Mouse (Mus musculus) spleen, postnatal 10 days (tissue): ENCODE results near the gene Dhrs2.
A peak's percentile ranks its signal among the peaks of the same experiment; 100 is the strongest.

Experiments used
- DNase-seq, 2 experiments: peaks; one replicate each; pipeline ENCODE4 v3.0.0; 2021 to 2022; ENCODE audit warnings: low spot score in 2 of 2

Gene Dhrs2

GRCm38 (mm10) chr14:55221707-55222106 lies at the start of gene Dhrs2:
Dhrs2 (plus strand) TSS chr14:55222007.
- DNase-seq: no peak

GRCm38 (mm10) chr14:55174164-55174563 lies 47.6 kb upstream of the Dhrs2 start:
- DNase-seq: no peak

GRCm38 (mm10) chr14:55177274-55177673 lies 44.5 kb upstream of the Dhrs2 start:
- peak in 1 of 2 experiments; percentile 65 for DNase-seq

DNA sequence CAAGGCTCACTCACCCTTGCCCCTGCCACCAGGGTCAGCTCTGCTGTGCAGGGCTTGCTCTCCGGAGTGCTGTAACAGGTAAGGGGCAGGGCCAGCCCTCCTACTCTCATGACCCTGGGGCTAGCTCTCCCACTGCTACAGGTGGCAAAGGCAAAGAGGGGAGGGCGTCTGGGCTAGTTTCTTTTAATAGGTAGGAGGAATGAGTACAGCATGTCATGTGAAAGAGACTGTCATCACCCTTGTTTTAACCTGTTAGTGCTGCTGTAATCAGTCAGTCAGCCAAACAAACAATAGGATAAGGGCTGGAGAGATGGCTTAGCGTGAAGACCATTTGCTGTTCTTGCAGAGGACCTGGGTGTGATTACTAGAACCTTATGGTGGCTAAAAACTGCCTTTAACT lies 40.9 kb upstream of the Dhrs2 start:
- no peak for DNase-seq

DNA sequence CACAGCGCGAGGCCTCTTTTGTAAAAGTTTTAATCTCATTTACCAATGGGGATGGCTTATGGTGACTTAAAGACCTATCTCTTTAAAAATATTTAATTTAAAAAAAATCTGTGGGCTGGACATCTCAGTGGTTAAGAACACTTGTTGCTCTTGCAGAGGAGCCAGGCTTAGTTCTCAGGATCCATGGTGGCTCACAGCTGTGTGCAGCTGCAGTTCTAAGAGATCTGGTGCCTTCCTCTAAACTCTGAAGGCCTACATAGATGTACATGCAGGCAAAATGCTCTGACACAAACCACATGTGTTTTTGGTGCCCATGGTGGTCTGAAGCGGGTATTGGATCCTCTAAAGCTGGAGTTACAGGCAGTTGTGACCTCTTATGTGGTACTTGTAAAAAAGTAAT lies 38.6 kb upstream of the Dhrs2 start:
- no peak for DNase-seq

GRCm38 (mm10) chr14:55184640-55185145 lies 37.1 kb upstream of the Dhrs2 start:
- no peak for DNase-seq

DNA sequence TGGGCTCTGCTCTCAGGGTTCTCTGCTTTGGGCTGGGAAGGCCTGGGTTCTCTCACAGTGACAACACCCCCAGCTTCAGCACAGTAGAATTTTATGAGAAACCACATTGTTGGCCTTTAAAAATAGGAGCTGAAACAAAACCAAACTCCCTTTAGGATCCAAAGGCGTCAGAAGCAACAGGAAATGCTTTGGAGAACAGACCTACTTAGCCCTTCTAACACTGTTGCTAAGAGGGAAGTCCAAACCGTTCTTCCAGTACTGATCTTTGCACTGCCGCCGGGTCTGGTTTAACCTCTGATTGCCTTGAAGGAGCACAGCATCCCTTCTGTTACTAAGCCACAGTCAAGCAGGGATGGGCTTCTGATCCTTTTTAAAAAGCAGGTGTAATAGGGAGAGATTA lies 33.3 kb upstream of the Dhrs2 start:
- no peak for DNase-seq

DNA sequence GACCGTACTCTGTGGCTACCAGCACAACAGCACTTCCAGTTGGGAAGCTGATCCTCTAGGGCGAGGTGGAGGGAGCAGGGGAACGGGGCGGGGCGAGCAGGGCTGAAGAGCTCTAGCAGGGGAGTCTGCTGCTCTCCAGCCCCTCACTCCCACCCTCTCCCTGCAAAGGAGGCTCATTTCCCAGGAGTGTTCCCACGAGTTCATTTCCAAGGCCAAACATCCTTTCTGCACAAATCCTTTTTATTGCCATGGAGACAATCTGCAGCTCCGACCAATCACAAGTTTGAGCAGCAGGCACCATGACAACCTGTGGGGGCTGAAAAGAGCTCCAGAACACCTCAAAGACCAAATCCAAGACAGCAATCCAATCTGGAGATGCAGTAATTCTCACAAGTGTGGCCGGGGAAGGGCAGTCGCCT lies 32.4 kb upstream of the Dhrs2 start:
- no peak for DNase-seq

GRCm38 (mm10) chr14:55193354-55193753 lies 28.5 kb upstream of the Dhrs2 start:
- no peak for DNase-seq

DNA sequence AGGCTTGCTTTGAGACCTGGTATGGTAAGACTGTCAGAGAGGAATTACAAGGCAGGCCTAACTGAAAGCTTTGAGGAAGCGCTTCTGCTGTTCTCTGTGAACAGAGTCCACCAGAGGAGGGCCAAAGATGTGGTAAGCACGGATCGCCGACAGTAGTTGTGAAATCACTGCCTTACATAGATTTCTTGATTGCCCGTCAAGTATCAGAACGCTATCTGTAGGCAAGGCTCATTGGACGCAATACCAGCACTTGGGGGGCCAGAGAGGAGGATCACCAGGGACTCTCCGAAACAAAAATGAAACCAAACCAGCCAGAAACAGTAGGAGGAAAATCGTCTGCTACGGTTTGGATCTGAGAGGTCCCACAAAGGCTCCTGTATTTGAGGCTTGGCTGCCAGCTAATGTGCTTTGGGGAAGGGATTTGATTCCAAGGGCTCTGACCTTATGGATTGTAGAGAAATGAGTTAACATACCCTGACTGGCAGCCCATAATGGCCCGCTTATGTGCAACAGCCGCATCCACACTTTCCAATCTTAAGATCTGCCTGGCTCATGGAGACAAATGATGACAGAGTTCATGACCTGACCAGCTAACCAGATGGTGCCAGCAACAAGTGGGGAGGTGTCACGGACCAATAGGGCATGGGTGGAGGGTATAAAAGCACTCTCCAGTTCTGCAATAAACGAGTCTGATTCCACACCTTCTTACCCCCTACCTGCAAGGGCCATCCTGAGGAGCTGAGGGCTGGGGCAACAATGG lies 27.8 kb upstream of the Dhrs2 start:
- peak; percentile 8 to 41 for DNase-seq

DNA sequence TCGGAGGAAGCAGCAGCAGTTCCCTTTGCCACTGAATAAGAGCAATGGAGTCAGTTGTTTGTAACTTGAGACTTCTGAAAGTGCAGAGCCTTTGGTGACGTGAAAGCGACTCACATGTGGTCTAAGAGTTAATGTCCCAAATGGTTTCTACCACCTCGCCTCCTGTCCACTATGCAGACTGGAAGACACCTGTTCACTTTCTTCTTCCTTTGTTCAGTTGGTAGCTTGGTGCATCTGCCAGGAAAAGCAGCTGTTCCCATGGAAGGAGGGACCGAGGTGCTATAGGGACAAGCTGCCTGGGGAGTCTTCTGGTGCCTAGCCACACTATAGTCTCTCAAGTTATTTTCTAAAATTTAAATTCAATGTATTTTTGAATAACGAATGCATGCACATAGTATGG lies 27.0 kb upstream of the Dhrs2 start:
- no peak for DNase-seq

DNA sequence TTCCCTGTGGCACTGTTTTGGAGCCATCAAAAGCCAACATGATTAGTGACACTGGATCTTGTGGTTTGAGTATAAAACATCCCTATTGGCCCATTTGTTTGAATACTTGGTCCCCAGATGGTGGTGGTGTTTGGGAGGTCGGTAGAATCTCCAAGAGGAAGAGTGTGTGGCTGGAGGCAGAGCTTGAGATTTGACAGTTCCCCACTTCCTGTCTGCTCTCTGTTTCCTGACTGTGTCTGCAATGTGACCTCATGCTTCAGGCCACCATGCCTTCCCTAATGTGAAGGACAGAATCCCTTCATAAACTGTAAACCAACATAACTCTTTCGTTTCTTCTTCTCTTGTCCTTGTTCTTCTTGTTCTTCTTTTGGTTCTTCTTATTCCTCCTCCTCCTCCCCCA lies 24.7 kb upstream of the Dhrs2 start:
- no peak for DNase-seq

GRCm38 (mm10) chr14:55198187-55198586 lies 23.6 kb upstream of the Dhrs2 start:
- no peak for DNase-seq

DNA sequence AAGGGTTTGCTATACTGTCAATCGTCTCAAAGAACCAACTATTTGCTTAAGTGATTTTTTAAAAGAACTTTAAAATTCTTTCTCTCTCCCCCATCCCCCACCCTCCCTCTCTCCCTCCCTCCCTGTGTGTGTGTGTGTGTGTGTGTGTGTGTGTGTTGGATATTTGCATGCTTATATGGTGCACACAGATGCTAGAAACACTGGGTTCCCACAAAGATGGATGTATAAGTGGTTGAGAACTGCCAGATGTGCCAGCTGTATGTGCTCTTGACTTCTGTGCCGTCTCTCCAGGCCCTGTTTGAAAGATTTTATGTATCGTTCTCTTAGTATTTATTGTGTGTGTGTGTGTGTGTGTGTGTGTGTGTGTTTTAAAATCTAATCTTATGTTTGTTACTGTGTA lies 17.3 kb upstream of the Dhrs2 start:
- DNase-seq: no peak

GRCm38 (mm10) chr14:55205045-55205750 lies 16.6 kb upstream of the Dhrs2 start:
- DNase-seq: no peak

DNA sequence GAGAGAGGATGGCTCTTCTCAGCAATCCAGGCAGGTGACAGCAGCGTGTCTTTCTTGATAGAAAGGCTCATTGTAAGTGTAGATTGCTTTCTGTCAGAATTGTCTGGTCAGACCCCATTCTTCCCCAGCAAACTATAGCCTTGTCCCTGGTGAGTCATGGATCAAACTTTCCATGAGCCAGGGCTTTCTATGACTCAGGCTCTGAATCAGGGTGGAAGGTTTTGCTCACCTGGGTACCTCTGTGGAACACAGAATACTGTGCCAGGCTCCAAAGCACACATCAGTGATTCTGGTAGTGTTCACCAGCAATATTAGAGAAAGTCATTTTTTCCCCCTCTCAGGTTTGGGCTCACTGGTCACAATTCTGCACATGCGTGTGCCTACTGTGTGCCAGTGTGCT lies 13.5 kb upstream of the Dhrs2 start:
- DNase-seq: no peak

DNA sequence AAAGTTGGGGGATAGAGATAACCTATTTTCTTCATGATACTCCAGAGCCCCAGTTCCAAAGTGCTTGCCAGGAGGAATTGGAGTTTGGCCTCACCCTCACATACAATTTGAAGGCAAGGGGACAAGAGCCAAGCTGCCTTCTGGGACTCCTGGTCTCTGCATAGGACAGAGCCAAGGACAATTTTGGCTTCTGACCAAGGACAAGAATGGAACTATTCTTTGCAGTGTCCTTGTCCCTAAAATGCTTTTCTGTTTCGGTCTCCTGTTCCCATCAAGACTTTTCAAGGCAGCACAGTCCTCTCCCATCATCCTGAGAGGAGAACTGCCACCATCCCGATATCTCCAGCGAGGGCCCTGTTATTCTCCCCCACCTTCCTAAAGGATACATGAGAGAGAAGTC lies 8.2 kb upstream of the Dhrs2 start:
- DNase-seq: no peak

DNA sequence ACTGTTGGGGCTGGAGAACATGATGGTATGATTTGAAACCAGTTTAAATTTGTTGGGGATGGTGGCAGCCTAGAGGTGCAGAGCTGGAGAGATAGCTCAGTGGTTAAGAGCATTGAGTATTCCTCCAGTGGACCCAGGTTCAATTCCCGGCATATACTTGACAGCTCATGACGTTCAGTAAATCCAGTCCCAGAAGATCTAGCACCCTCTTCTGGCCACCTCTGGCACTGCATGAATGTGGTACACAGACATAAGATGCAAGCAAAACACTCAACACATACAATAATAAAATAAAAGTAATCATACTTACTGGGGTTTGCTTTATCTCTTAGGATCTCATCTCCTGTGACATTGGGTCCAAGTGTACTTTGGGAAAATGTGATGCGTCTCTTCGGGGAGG lies 7.3 kb upstream of the Dhrs2 start:
- peak; percentile 40 to 72 for DNase-seq

DNA sequence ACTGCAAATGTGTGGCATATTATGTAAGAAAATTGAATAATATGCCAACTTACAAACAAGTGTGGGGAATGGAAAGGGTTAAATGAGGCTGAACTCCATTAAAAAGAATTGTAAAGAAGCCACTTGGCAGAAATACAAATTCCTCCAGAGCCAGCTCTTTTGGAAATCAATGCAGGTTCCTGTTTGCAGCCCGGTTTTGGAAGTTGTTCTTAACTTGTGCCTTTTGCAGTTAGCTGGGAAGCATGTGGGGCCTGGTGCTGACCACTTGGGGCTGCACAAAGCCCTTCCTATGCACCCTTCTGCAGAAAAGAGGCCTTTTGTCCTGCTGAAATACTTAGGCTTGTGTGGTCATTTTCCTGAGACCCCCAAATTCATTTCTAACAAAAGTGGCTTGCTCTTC lies 1.4 kb downstream of the Dhrs2 start:
- DNase-seq: no peak

GRCm38 (mm10) chr14:55234639-55235038 lies 12.8 kb downstream of the Dhrs2 start:
- DNase-seq: no peak

- no peak for DNase-seq
Measured at GRCm38 (mm10) chr14:55236685-55237084, 14.9 kb downstream of the Dhrs2 start.

GRCm38 (mm10) chr14:55242664-55243063 lies 20.9 kb downstream of the Dhrs2 start:
- no peak for DNase-seq

DNA sequence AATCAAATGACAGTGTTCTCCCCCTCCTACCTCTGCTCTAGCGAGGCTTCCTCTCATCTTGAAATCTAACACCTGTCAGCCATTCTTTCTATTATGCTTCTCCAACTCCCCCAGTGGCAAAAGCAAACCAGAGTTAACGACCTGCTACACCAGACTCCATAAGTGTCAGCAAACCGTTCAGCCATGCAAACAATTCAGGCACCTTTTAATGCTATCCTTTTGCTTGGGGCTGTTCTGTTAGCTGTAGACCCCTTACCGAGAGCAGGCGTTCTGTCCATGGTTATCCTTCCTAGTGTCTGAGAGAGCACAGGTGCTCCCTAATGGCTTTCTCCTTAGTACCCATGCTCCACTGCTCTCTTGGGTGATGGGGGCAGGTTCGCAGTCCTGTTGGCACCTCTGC lies 25.4 kb downstream of the Dhrs2 start:
- no peak for DNase-seq
